In the genomic region with DNA sequence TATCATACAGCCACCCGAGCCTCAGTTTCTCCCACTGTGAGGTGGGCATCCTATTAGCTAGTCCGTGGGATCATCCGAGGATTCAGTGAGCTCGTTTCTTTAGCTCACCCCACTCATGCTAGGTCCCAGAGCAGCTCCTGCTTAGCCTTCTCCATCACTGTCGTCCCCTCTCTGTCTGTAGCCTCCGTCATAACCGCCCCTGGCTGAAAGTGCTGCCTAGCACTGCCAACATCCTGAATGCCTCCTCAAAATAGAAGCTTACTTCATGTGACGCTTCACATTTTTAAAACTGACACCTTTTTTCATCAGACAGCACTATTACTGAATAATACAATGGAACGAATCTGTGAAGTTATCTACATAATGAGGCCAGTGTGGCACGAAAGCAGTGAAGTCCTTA, we compare ENCODE assay signal across 22 mouse cellular contexts. TPM values are rescaled to one million over a fixed set of nuclear protein-coding genes. Genes with fewer than 3 reads are reported as not detected.
A peak's percentile ranks its signal among the peaks of the same experiment; 100 is the strongest.
DNase-seq lines count a peak whose midpoint lies in the region; ATAC-seq and TF ChIP-seq lines count a peak whose summit lies in the region.
"Had no signal": no experiment of that assay in that cellular context is flagged by ENCODE, and none has a peak within 500 bp of the region (broad histone marks: within the 10 kb centered on the region; RNA-seq: fewer than 3 reads in every experiment).

No protein-coding gene starts in this region.

- no peak overlapping the region for H3K4me2 ChIP-seq in midbrain, embryonic 16.5 days (ENCODE audit: low read length)
- H3K4me2 ChIP-seq in midbrain, embryonic 14.5 days (ENCODE audit: low read length) = no peak overlapping the region
- H3K4me2 ChIP-seq: embryonic facial prominence, embryonic 15.5 days; hindbrain, embryonic 12.5 days; intestine, embryonic 15.5 days; limb, embryonic 13.5 days; liver, embryonic 13.5 days; lung, embryonic 14.5 days; neural tube, embryonic 13.5 days had no signal

- peak overlapping the region; percentile 29; the same call in 1 of the 2 replicates for H3K27ac ChIP-seq in cerebellum, adult 2 months (ENCODE audit: insufficient read depth, low read length)
- no peak overlapping the region for H3K27ac ChIP-seq in midbrain, embryonic 16.5 days (ENCODE audit: low read length)
- no peak overlapping the region for H3K27ac ChIP-seq in midbrain, embryonic 14.5 days (replicated peaks; ENCODE audit: low read depth, low read length)
- H3K27ac ChIP-seq: embryonic facial prominence, embryonic 15.5 days; hindbrain, embryonic 12.5 days; intestine, embryonic 15.5 days; limb, embryonic 13.5 days; liver, embryonic 13.5 days had no signal

- H3K9ac ChIP-seq in midbrain, embryonic 16.5 days (ENCODE audit: low read depth, low read length) = no peak overlapping the region
- H3K9ac ChIP-seq in midbrain, embryonic 14.5 days (replicated peaks; ENCODE audit: low read length) = no peak overlapping the region
- H3K9ac ChIP-seq: embryonic facial prominence, embryonic 15.5 days; hindbrain, embryonic 12.5 days; intestine, embryonic 15.5 days; limb, embryonic 13.5 days; liver, embryonic 13.5 days; lung, embryonic 14.5 days; neural tube, embryonic 13.5 days had no signal

- DNase-seq in cerebellum, adult 2 months = peak; percentile 41 to 62
- DNase-seq in cerebellum, postnatal 36 days = no peak
- DNase-seq in heart, adult 18-20 months = peak; percentile 24 to 25
- no peak for DNase-seq in heart, postnatal 25 days (ENCODE audit: low spot score)
- DNase-seq in midbrain, embryonic 14.5 days = no peak
- DNase-seq in heart, postnatal 4 days = peak; percentile 22
- DNase-seq in embryo, embryonic 11 days = no peak
- DNase-seq: adrenal gland, adult 8-10 months; cerebellum, adult 9-11 months; kidney, postnatal 36 days; liver, embryonic 13.5 days; lung, embryonic 14.5 days; lung, postnatal 4 days; thymus, postnatal 14 days had no signal

- H3K36me3 ChIP-seq in midbrain, embryonic 16.5 days (ENCODE audit: control insufficient read depth, insufficient read depth, low read length) = no peaks in the 10 kb centered on the region
- 0 out of 2 replicates have a peak, but pooled peaks cover 8% of the 10 kb centered on the region for H3K36me3 ChIP-seq in midbrain, embryonic 14.5 days (ENCODE audit: control insufficient read depth, insufficient read depth, low read length)
- H3K36me3 ChIP-seq: embryonic facial prominence, embryonic 15.5 days; intestine, embryonic 15.5 days; liver, embryonic 13.5 days had no signal

- no peak for TF ChIP-seq POLR2A in cerebellum, adult 2 months (IDR thresholded peaks at IDR 0.05; ENCODE audit: borderline replicate concordance, insufficient read depth, low read length)

- no peak for TF ChIP-seq CTCF in cerebellum, adult 2 months (IDR thresholded peaks at IDR 0.05; ENCODE audit: borderline replicate concordance, insufficient read depth, low read depth, low read length)

- H3K4me3 ChIP-seq in cerebellum, adult 2 months (replicated peaks; ENCODE audit: insufficient read depth, low read depth, low read length) = no peak overlapping the region
- H3K4me3 ChIP-seq in midbrain, embryonic 16.5 days (ENCODE audit: low read depth, low read length) = no peak overlapping the region
- no peak overlapping the region for H3K4me3 ChIP-seq in midbrain, embryonic 14.5 days (replicated peaks; ENCODE audit: low read depth, low read length)
- H3K4me3 ChIP-seq: embryonic facial prominence, embryonic 15.5 days; hindbrain, embryonic 12.5 days; intestine, embryonic 15.5 days; limb, embryonic 13.5 days; liver, embryonic 13.5 days; neural tube, embryonic 13.5 days had no signal

- 25% methylated on average over 10 of the region's 10 CpGs for WGBS in cerebellum, adult 2 months
- 80% methylated on average over 10 of the region's 10 CpGs for whole genome bisulfite sequencing in midbrain, embryonic 16.5 days
- WGBS in midbrain, embryonic 14.5 days = 80% methylated on average over 10 of the region's 10 CpGs

- ATAC-seq in midbrain, embryonic 16.5 days = 0 out of 2 replicates have a peak, but pooled peaks have one; percentile 12
- no peak for ATAC-seq in midbrain, embryonic 14.5 days (ENCODE audit: low FRiP score, low TSS enrichment)
- ATAC-seq: intestine, embryonic 15.5 days; Patski had no signal

- intact Hi-C loops in heart, postnatal 25 days (cut with DNase I) = no loop called here

- H3K27me3 ChIP-seq in cerebellum, adult 2 months (ENCODE audit: control insufficient read depth, insufficient read depth, low read length) = no peaks in the 10 kb centered on the region
- no peaks in the 10 kb centered on the region for H3K27me3 ChIP-seq in midbrain, embryonic 16.5 days (ENCODE audit: control insufficient read depth, insufficient read depth, low read depth, low read length)
- H3K27me3 ChIP-seq in midbrain, embryonic 14.5 days (ENCODE audit: control insufficient read depth, insufficient read depth, low read length) = no peaks in the 10 kb centered on the region
- H3K27me3 ChIP-seq: embryonic facial prominence, embryonic 15.5 days; hindbrain, embryonic 12.5 days; intestine, embryonic 15.5 days; limb, embryonic 13.5 days; liver, embryonic 13.5 days; neural tube, embryonic 13.5 days; Patski had no signal

- no peaks in the 10 kb centered on the region for H3K9me3 ChIP-seq in midbrain, embryonic 16.5 days (replicated peaks; ENCODE audit: control insufficient read depth, low read length, poor library complexity, severe bottlenecking)
- H3K9me3 ChIP-seq in midbrain, embryonic 14.5 days (ENCODE audit: control insufficient read depth, low read length) = no peaks in the 10 kb centered on the region
- H3K9me3 ChIP-seq: embryonic facial prominence, embryonic 15.5 days; intestine, embryonic 15.5 days; liver, embryonic 13.5 days; neural tube, embryonic 13.5 days had no signal

- H3K4me1 ChIP-seq in cerebellum, adult 2 months (ENCODE audit: control insufficient read depth, insufficient read depth, low read length) = peaks cover 59% of the 10 kb centered on the region
- peaks cover 26% of the 10 kb centered on the region for H3K4me1 ChIP-seq in midbrain, embryonic 16.5 days (ENCODE audit: control insufficient read depth, insufficient read depth, low read length)
- peaks cover 6% of the 10 kb centered on the region for H3K4me1 ChIP-seq in midbrain, embryonic 14.5 days (ENCODE audit: control insufficient read depth, insufficient read depth, low read length)
- H3K4me1 ChIP-seq: embryonic facial prominence, embryonic 15.5 days; intestine, embryonic 15.5 days; limb, embryonic 13.5 days; liver, embryonic 13.5 days had no signal

RNA-seq across cellular contexts. Expression of gene Kif5c, which starts 30.1 kb away (rescaled TPM):
- polyA plus RNA-seq in cerebellum, adult 2 months (2012; rRNA removed) = 257 and 291 TPM in 2 replicates
- total RNA-seq in heart, adult 18-20 months (2021) = under 1 TPM; 0.51 to 0.99 TPM
- total RNA-seq in heart, postnatal 25 days (2021) = 1 to 10 TPM; 1.0 to 1.3 TPM
- polyA plus RNA-seq in midbrain, embryonic 16.5 days (2015; fragmentation: Nextera tagmentation; extraction: Ambion mirVana) = 194 and 211 TPM in 2 replicates
- 221 and 251 TPM in 2 replicates for polyA plus RNA-seq in midbrain, embryonic 14.5 days (2014; fragmentation: Nextera tagmentation; extraction: Ambion mirVana)
- total RNA-seq in heart, postnatal 4 days (2021) = 1 to 10 TPM in 1 of 2 experiments, under 1 TPM in 1; 0.88 to 1.4 TPM
- total RNA-seq: granulocyte monocyte progenitor cell, adult 5-6 weeks had no signal

Comparison
In these comparisons a context has a peak if more than half of its experiments do, and no peak if none do; other contexts are left out.
1. DNase-seq: peak in cerebellum, adult 2 months (2 of 2), heart, adult 18-20 months (2 of 2) and heart, postnatal 4 days (single experiment); none in cerebellum, postnatal 36 days (0 of 2), heart, postnatal 25 days (single experiment), midbrain, embryonic 14.5 days (single experiment) and embryo, embryonic 11 days (single experiment).